Mouse (Mus musculus) testis, adult 2 months (tissue): ENCODE measurements around the gene Ppp4r3a.

Experiments
- CTCF ChIP-seq: fragments of 200-500 bp; IDR thresholded peaks from 2 replicates; pipeline ENCODE4 v1.5.1; 2012; ENCODE audit warnings: low read depth, mild to moderate bottlenecking, inconsistent platforms, low read length, moderate library complexity; ENCODE audit not compliant: control insufficient read depth, insufficient read depth, insufficient replicate concordance
- POLR2A ChIP-seq: fragments of 200-500 bp; IDR thresholded peaks from 2 replicates; pipeline ENCODE4 v1.6.1; 2012; ENCODE audit warnings: low read depth, mild to moderate bottlenecking, inconsistent platforms, low read length, moderate library complexity; ENCODE audit not compliant: control insufficient read depth

GRCm38 (mm10) chr12:101005665-101006420 lies 77.7 kb downstream of the Ppp4r3a start:
- TF ChIP-seq POLR2A, result no peak
- TF ChIP-seq CTCF, result no peak
